Mouse (Mus musculus) gastrocnemius, adult 2 months (tissue): ENCODE measurements at regions not wholly inside any gene's neighbourhood (a gene's known extent, or its start where the extent isn't known, plus 50 kb on each side); places are given as distances from the start of the nearest gene placed in this dataset.

Experiments used
- DNase-seq: peaks from one replicate; pipeline ENCODE4 v3.0.0; 2022
- H3K27ac ChIP-seq: fragments of 200-600 bp; 2 replicates; pipeline ENCODE4 v1.8.1; 2022; ENCODE audit warnings: mild to moderate bottlenecking
- H3K4me3 ChIP-seq: fragments of 200-600 bp; 2 replicates; pipeline ENCODE4 v1.8.1; 2022; ENCODE audit warnings: mild to moderate bottlenecking, moderate library complexity
- CTCF ChIP-seq: fragments of 200-600 bp; IDR thresholded peaks from 2 replicates; pipeline ENCODE4 v1.8.1; 2022; ENCODE audit warnings: antibody characterized with exemption, mild to moderate bottlenecking, moderate library complexity
- intact Hi-C: fragments of 180-260 bp; cut with DNase I; formaldehyde crosslinking; loops from one replicate; pipeline ENCODE4 v1.15.1; 2025

GRCm38 (mm10) chr13:69250334-69251129, 251.2 kb upstream of the Adcy2 start:
- no peak overlapping the region for H3K4me3 ChIP-seq
- H3K27ac ChIP-seq, result no peak overlapping the region
- intact Hi-C loops, result no loop called here
- no peak for TF ChIP-seq CTCF
- DNase-seq, result no peak

GRCm38 (mm10) chr13:69251130-69251561, 251.8 kb upstream of the Adcy2 start:
- intact Hi-C loops, result no loop called here
- Histone ChIP-seq H3K27ac (no peak overlapping the region), H3K4me3 (no peak overlapping the region)
- no peak for TF ChIP-seq CTCF
- no peak for DNase-seq

GRCm38 (mm10) chr13:69252335-69252734, 253.0 kb upstream of the Adcy2 start:
- H3K27ac ChIP-seq, result peak overlapping the region; percentile 63
- peak; percentile 90 for DNase-seq
- intact Hi-C loops, result no loop called here
- no peak for TF ChIP-seq CTCF
- no peak overlapping the region for H3K4me3 ChIP-seq

GRCm38 (mm10) chr13:69260485-69260884, 261.1 kb upstream of the Adcy2 start:
- TF ChIP-seq CTCF, result no peak
- H3K4me3 ChIP-seq, result no peak overlapping the region
- intact Hi-C loops, result no loop called here
- DNase-seq, result no peak
- no peak overlapping the region for H3K27ac ChIP-seq

- no peak for TF ChIP-seq CTCF
- no peak for DNase-seq
Measured at GRCm38 (mm10) chr13:69260972-69261371, 261.6 kb upstream of the Adcy2 start.

GRCm38 (mm10) chr13:69263722-69264121, 264.4 kb upstream of the Adcy2 start:
- Histone ChIP-seq H3K27ac (no peak overlapping the region), H3K4me3 (no peak overlapping the region)
- DNase-seq, result no peak
- TF ChIP-seq CTCF, result no peak
- intact Hi-C loops, result no loop called here

More at GRCm38 (mm10) chr13:69260972-69261371, 261.6 kb upstream of the Adcy2 start:
- Histone ChIP-seq H3K4me3 (no peak overlapping the region), H3K27ac (no peak overlapping the region)
- intact Hi-C loops, result no loop called here

GRCm38 (mm10) chr13:69266071-69266470, 266.7 kb upstream of the Adcy2 start:
- no peak for TF ChIP-seq CTCF
- intact Hi-C loops, result no loop called here
- no peak for DNase-seq
- Histone ChIP-seq H3K27ac (no peak overlapping the region), H3K4me3 (no peak overlapping the region)

GRCm38 (mm10) chr13:69272506-69272905, 261.0 kb upstream of the Nsun2 start:
- Histone ChIP-seq H3K27ac (no peak overlapping the region), H3K4me3 (no peak overlapping the region)
- no peak for TF ChIP-seq CTCF
- intact Hi-C loops, result no loop called here
- no peak for DNase-seq

GRCm38 (mm10) chr13:69279647-69280046, 253.9 kb upstream of the Nsun2 start:
- TF ChIP-seq CTCF, result no peak
- intact Hi-C loops, result no loop called here
- Histone ChIP-seq H3K27ac (no peak overlapping the region), H3K4me3 (no peak overlapping the region)
- DNase-seq, result no peak

- intact Hi-C loops, result no loop called here
Measured at GRCm38 (mm10) chr13:69294483-69294882, 239.1 kb upstream of the Nsun2 start.

GRCm38 (mm10) chr13:69303316-69303715, 230.2 kb upstream of the Nsun2 start:
- TF ChIP-seq CTCF, result no peak
- Histone ChIP-seq H3K27ac (no peak overlapping the region), H3K4me3 (no peak overlapping the region)
- DNase-seq, result no peak
- intact Hi-C loops, result no loop called here

More at GRCm38 (mm10) chr13:69294483-69294882, 239.1 kb upstream of the Nsun2 start:
- no peak for DNase-seq
- no peak overlapping the region for H3K4me3 ChIP-seq
- H3K27ac ChIP-seq, result no peak overlapping the region
- TF ChIP-seq CTCF, result no peak

- Histone ChIP-seq H3K27ac (no peak overlapping the region), H3K4me3 (no peak overlapping the region)
- intact Hi-C loops, result no loop called here
- no peak for TF ChIP-seq CTCF
- no peak for DNase-seq
Measured at GRCm38 (mm10) chr13:69330412-69331000, 203.0 kb upstream of the Nsun2 start.

- intact Hi-C loops, result no loop called here
- H3K27ac ChIP-seq, result no peak overlapping the region
- no peak for DNase-seq
Measured at GRCm38 (mm10) chr13:69331537-69332435, 201.8 kb upstream of the Nsun2 start.

More at GRCm38 (mm10) chr13:69331537-69332435, 201.8 kb upstream of the Nsun2 start:
- no peak for TF ChIP-seq CTCF
- H3K4me3 ChIP-seq, result no peak overlapping the region
